Comparison of ENCODE assay signal across 8 mouse cellular contexts in the genomic region with DNA sequence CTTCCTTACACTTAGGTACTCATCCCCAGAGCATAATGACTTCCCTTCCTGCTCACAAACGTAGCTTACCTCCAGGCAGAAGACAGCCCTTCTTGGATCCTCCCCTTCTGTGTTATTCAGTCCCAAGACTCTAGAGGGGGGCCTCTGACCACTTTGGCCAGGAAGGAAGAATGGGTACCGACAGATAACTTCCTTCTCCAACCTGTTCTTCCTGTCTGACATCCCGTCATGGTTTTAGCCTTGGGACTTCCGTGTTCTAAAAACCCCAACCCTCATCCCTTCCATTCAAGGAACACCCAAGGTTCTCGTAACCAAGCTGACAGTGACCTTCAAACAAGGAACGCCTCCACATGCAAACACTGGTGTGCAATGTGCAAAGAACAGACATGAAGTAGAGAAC. TPM values are rescaled to one million over a fixed set of nuclear protein-coding genes. Genes with fewer than 3 reads are reported as not detected.
DNase-seq lines count a peak whose midpoint lies in the region; ATAC-seq and TF ChIP-seq lines count a peak whose summit lies in the region.

TSS of gene Nlrx1 (minus strand) at position 168 of the 400 bp plus-strand sequence.

- TF ChIP-seq EP300 in lung, postnatal 0 days (IDR thresholded peaks at IDR 0.05): no peak

- H3K27me3 ChIP-seq in kidney, embryonic 15.5 days: no peaks in the 10 kb centered on the region
- H3K27me3 ChIP-seq in hindbrain, embryonic 15.5 days: no peaks in the 10 kb centered on the region
- no peaks in the 10 kb centered on the region for H3K27me3 ChIP-seq in lung, postnatal 0 days (replicated peaks; ENCODE audit: insufficient read depth, low read length)

- H3K4me1 ChIP-seq in kidney, embryonic 15.5 days: peaks cover 15% of the 10 kb centered on the region
- H3K4me1 ChIP-seq in bone marrow, adult 2 months (ENCODE audit: control insufficient read depth, insufficient read depth, low read length): peaks cover 2% of the 10 kb centered on the region
- peaks cover 28% of the 10 kb centered on the region for H3K4me1 ChIP-seq in hindbrain, embryonic 15.5 days (replicated peaks)
- peaks cover 7% of the 10 kb centered on the region; the same call in 1 of the 2 replicates for H3K4me1 ChIP-seq in lung, postnatal 0 days (ENCODE audit: insufficient read depth, low read depth, low read length)

- no peak for TF ChIP-seq POLR2A in bone marrow, adult 2 months (IDR thresholded peaks at IDR 0.05; ENCODE audit: borderline replicate concordance, control insufficient read depth, low read depth, low read length)

- no peaks in the 10 kb centered on the region for H3K36me3 ChIP-seq in kidney, embryonic 15.5 days
- H3K36me3 ChIP-seq in hindbrain, embryonic 15.5 days: no peaks in the 10 kb centered on the region
- H3K36me3 ChIP-seq in lung, postnatal 0 days (ENCODE audit: insufficient read depth, low read length): no peaks in the 10 kb centered on the region

- no peak; the same call in 1 of the 2 replicates for ATAC-seq in kidney, embryonic 15.5 days (replicated peaks; ENCODE audit: low FRiP score)
- ATAC-seq in hindbrain, embryonic 15.5 days (ENCODE audit: low FRiP score, low read depth): 0 out of 2 replicates have a peak, but pooled peaks have one; percentile 9
- ATAC-seq in lung, postnatal 0 days: peak; percentile 43

- peak within 1 kb of the TSS; percentile 56 for H3K4me3 ChIP-seq in kidney, embryonic 15.5 days (replicated peaks)
- peak within 1 kb of the TSS; percentile 67 for H3K4me3 ChIP-seq in bone marrow, adult 2 months (replicated peaks; ENCODE audit: control insufficient read depth, low read depth, low read length)
- H3K4me3 ChIP-seq in hindbrain, embryonic 15.5 days: peak within 1 kb of the TSS; percentile 36
- H3K4me3 ChIP-seq in lung, postnatal 0 days (ENCODE audit: low read depth, low read length): peak within 1 kb of the TSS; percentile 56

- H3K4me2 ChIP-seq in kidney, embryonic 15.5 days: peak within 1 kb of the TSS; percentile 89
- peak within 1 kb of the TSS; percentile 58 for H3K4me2 ChIP-seq in hindbrain, embryonic 15.5 days
- peak within 1 kb of the TSS; percentile 86 for H3K4me2 ChIP-seq in lung, postnatal 0 days (replicated peaks; ENCODE audit: low read depth, low read length)

- 78% methylated on average over 6 of the region's 6 CpGs for WGBS in kidney, embryonic 15.5 days
- 4% methylated on average over 6 of the region's 6 CpGs for WGBS in bone marrow, adult 2 months
- WGBS in hindbrain, embryonic 15.5 days: 82% methylated on average over 6 of the region's 6 CpGs
- WGBS in lung, postnatal 0 days: 49% methylated on average over 6 of the region's 6 CpGs

- no peaks in the 10 kb centered on the region for H3K9me3 ChIP-seq in kidney, embryonic 15.5 days (replicated peaks)
- no peaks in the 10 kb centered on the region for H3K9me3 ChIP-seq in hindbrain, embryonic 15.5 days
- H3K9me3 ChIP-seq in lung, postnatal 0 days (ENCODE audit: low read length): no peaks in the 10 kb centered on the region

- peak within 1 kb of the TSS; percentile 85 for H3K9ac ChIP-seq in kidney, embryonic 15.5 days
- peak within 1 kb of the TSS; percentile 43 for H3K9ac ChIP-seq in hindbrain, embryonic 15.5 days
- H3K9ac ChIP-seq in lung, postnatal 0 days (replicated peaks; ENCODE audit: low read depth): peak within 1 kb of the TSS; percentile 95

- DNase-seq in kidney, adult 11 months: no peak
- no peak for DNase-seq in gastrocnemius, adult 8-10 months (ENCODE audit: low spot score in 2 of 2)
- peak; percentile 63 for DNase-seq in lung, postnatal 0 days (ENCODE audit: low spot score)
- no peak for DNase-seq in frontal cortex, postnatal 10 days (ENCODE audit: low spot score in 2 of 2)
- DNase-seq in kidney, postnatal 14 days: no peak

- peak within 1 kb of the TSS; percentile 82 for H3K27ac ChIP-seq in kidney, embryonic 15.5 days
- peak within 1 kb of the TSS; percentile 98 for H3K27ac ChIP-seq in bone marrow, adult 2 months (ENCODE audit: control insufficient read depth, insufficient read depth, low read depth, low read length, poor library complexity)
- H3K27ac ChIP-seq in hindbrain, embryonic 15.5 days (replicated peaks): peak within 1 kb of the TSS; percentile 52
- peak within 1 kb of the TSS; percentile 92 for H3K27ac ChIP-seq in lung, postnatal 0 days (ENCODE audit: low read length)

- 0 out of 2 replicates have a peak, but pooled peaks have one; percentile 4 for TF ChIP-seq CTCF in bone marrow, adult 2 months (IDR thresholded peaks at IDR 0.05; ENCODE audit: control insufficient read depth, insufficient read depth, low read length)
- no peak for TF ChIP-seq CTCF in lung, postnatal 0 days (IDR thresholded peaks at IDR 0.05)

RNA-seq across cellular contexts. Expression of gene Nlrx1, which starts in this region (rescaled TPM):
- 6.5 and 7.9 TPM in 2 replicates for polyA plus RNA-seq in kidney, embryonic 15.5 days (2015; fragmentation: Nextera tagmentation; extraction: Ambion mirVana)
- polyA plus RNA-seq in bone marrow, adult 2 months (2011; ENCODE audit: insufficient read depth, insufficient read length, low replicate concordance, missing spikeins): 11.6 and 25.0 TPM in 2 replicates
- total RNA-seq in gastrocnemius, adult 8-10 months (2022): 10 to 100 TPM; 20.5 to 24.7 (median 22.6) TPM
- polyA plus RNA-seq in hindbrain, embryonic 15.5 days (2015; fragmentation: Nextera tagmentation; extraction: Ambion mirVana): 4.1 and 5.9 TPM in 2 replicates
- 9.4 and 10.1 TPM in 2 replicates for polyA plus RNA-seq in lung, postnatal 0 days (2015; fragmentation: Nextera tagmentation; extraction: Ambion mirVana)

Comparison
In these comparisons a context has a peak if more than half of its experiments do, and no peak if none do; other contexts are left out.
1. H3K9ac ChIP-seq: peak in every context shown above with its lines; median percentile 95 in lung, postnatal 0 days; 85 in kidney, embryonic 15.5 days; 43 in hindbrain, embryonic 15.5 days.